Mouse (Mus musculus) forebrain, embryonic 11.5 days (tissue): ENCODE measurements around the gene Mtx1. TPM values are rescaled to one million over a fixed set of nuclear protein-coding genes. Genes with fewer than 3 reads are reported as not detected.

Experiments
- ATAC-seq: fragments of 200-750 bp; cut with Nextera tagmentation; replicated peaks from 2 replicates; pipeline ENCODE4 v1.8.0; 2017; ENCODE audit warnings: moderate TSS enrichment; ENCODE audit not compliant: low FRiP score
- DNase-seq: peaks from one replicate; pipeline ENCODE4 v3.0.0-alpha.2; 2017; ENCODE audit warnings: low spot score
- H3K27ac ChIP-seq: fragments of 300-500 bp; sonication (generic); 2 replicates; pipeline ENCODE4 v1.5.1; 2014; ENCODE audit warnings: low read depth, low read length
- H3K27me3 ChIP-seq: fragments of 300-500 bp; sonication (generic); 2 replicates; pipeline ENCODE4 v1.6.1; 2014; ENCODE audit warnings: mild to moderate bottlenecking, low read length, mixed read lengths; ENCODE audit not compliant: control insufficient read depth, insufficient read depth
- H3K36me3 ChIP-seq: fragments of 300-500 bp; sonication (generic); 2 replicates; pipeline ENCODE4 v1.6.1; 2014; ENCODE audit warnings: mild to moderate bottlenecking, low read length, moderate library complexity, mixed read lengths; ENCODE audit not compliant: control insufficient read depth, insufficient read depth
- H3K4me1 ChIP-seq: fragments of 300-500 bp; sonication (generic); replicated peaks from 2 replicates; pipeline ENCODE4 v1.6.1; 2014; ENCODE audit warnings: low read length, mixed read lengths; ENCODE audit not compliant: control insufficient read depth, insufficient read depth
- H3K4me2 ChIP-seq: fragments of 300-500 bp; sonication (generic); 2 replicates; pipeline ENCODE4 v1.6.1; 2014; ENCODE audit warnings: low read depth, mild to moderate bottlenecking, low read length, moderate library complexity, mixed read lengths; ENCODE audit not compliant: severe bottlenecking
- H3K4me3 ChIP-seq: fragments of 300-500 bp; sonication (generic); 2 replicates; pipeline ENCODE4 v1.5.1; 2014; ENCODE audit warnings: low read depth, low read length
- H3K9ac ChIP-seq: fragments of 300-500 bp; sonication (generic); 2 replicates; pipeline ENCODE4 v1.6.1; 2014; ENCODE audit warnings: low read length
- H3K9me3 ChIP-seq: fragments of 300-500 bp; sonication (generic); 2 replicates; pipeline ENCODE4 v1.6.1; 2016; ENCODE audit warnings: low read length, mixed read lengths; ENCODE audit not compliant: control insufficient read depth
- WGBS: fragments of 180-500 bp; shearing (Covaris S2); extraction: QIAGEN DNeasy Blood & Tissue Kit; methylation state at CpG from one replicate; pipeline ENCODE4 v1.1.7; 2014; 5-methylcytosine and 5-hydroxymethylcytosine counted together
- polyA plus RNA-seq: library from polyadenylated mRNA; unstranded; fragments of >200 nt; fragmentation: Nextera tagmentation; extraction: Ambion mirVana; gene quantifications from 2 replicates; pipeline ENCODE4 v1.2.1, GENCODE M21; 2014

Mtx1 gene
- polyA plus RNA-seq, 1 experiment from 2014 or later: 194 TPM

DNA sequence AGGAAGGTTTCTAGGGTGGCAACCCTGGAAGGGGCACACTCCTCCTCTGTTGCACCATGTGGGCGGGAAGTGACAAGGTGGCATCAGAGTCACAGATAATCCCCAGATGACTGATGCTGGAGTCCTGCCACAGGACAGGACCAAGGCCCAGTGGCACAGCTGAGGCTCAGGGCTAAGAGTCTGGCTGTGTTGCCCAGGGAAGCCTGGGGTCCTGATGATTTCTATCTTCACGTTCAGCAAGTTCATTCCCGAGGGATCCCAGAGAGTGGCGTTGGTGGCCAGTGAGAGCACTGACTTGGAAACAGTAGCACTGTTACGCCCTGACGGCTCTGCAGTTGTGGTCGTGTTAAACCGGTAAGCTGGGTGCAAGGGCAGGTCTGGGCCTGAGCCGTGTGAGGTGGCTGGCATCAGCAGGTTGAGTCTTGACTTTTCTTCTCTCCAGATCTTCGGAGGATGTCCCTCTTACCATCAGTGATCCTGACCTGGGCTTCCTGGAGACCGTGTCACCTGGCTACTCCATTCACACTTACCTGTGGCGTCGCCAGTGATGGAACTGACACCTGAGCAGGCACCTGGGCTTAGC lies 18.7 kb downstream of the Mtx1 start:
- Histone ChIP-seq H3K4me2 (no peak overlapping the region), H3K27ac (no peak overlapping the region), H3K9me3 (no peaks in the 10 kb centered on the region), H3K4me1 (peaks cover 10% of the 10 kb centered on the region), H3K27me3 (no peaks in the 10 kb centered on the region), H3K4me3 (no peak overlapping the region), H3K36me3 (no peaks in the 10 kb centered on the region; the same call in 1 of the 2 replicates), H3K9ac (no peak overlapping the region)
- WGBS: 93% methylated on average over 13 of the region's 13 CpGs
- no peak for ATAC-seq
- DNase-seq: peak; percentile 44

DNA sequence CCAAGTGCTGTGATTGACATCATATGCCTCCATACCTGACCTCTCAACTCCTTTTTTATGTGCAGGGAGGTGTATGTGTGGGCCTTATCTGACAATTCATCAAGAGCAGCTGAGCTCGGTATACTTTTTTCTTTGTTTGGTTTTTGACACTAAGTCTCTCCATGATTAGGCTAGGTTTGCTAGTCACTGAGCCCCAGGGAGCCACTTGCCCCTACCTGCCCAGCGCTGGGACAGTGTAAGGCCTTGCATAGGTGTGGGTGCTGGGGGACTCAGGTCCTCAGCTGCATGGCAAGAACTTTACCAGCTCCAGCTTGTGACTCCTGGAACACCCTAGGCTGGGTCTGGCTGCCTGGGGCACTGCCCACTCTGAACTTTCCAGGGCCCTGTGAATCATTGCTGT lies 20.2 kb downstream of the Mtx1 start:
- Histone ChIP-seq H3K4me3 (no peak overlapping the region), H3K9me3 (no peaks in the 10 kb centered on the region), H3K27me3 (no peaks in the 10 kb centered on the region), H3K36me3 (no peaks in the 10 kb centered on the region; the same call in 1 of the 2 replicates), H3K4me2 (no peak overlapping the region), H3K4me1 (peaks cover 4% of the 10 kb centered on the region), H3K27ac (no peak overlapping the region), H3K9ac (no peak overlapping the region)
- WGBS: 90% methylated on average over 2 of the region's 2 CpGs
- no peak for ATAC-seq
- DNase-seq: peak; percentile 50

DNA sequence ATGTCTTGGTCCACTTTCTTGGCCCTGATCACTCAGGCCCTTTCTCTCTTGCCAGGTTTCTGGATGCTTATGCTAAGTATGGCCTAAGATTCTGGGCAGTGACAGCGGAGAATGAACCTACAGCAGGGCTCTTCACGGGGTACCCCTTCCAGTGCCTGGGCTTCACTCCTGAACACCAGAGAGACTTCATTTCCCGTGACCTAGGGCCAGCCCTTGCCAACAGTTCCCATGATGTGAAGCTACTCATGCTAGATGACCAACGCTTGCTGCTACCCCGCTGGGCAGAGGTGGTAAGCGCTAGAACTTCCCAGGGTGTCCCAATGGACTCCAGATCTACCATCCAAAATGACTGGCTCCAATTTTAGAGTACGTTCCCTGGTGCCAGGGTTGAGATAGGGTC lies 20.8 kb downstream of the Mtx1 start:
- H3K4me3 ChIP-seq: no peak overlapping the region
- no peaks in the 10 kb centered on the region for H3K9me3 ChIP-seq
- ATAC-seq (no peak), DNase-seq (peak; percentile 43)
- no peak overlapping the region for H3K27ac ChIP-seq
- WGBS: 94% methylated on average over 7 of the region's 7 CpGs
- H3K9ac ChIP-seq: no peak overlapping the region
- H3K36me3 ChIP-seq: no peaks in the 10 kb centered on the region; the same call in 1 of the 2 replicates
- no peak overlapping the region for H3K4me2 ChIP-seq
- peaks cover 4% of the 10 kb centered on the region for H3K4me1 ChIP-seq
- no peaks in the 10 kb centered on the region for H3K27me3 ChIP-seq

DNA sequence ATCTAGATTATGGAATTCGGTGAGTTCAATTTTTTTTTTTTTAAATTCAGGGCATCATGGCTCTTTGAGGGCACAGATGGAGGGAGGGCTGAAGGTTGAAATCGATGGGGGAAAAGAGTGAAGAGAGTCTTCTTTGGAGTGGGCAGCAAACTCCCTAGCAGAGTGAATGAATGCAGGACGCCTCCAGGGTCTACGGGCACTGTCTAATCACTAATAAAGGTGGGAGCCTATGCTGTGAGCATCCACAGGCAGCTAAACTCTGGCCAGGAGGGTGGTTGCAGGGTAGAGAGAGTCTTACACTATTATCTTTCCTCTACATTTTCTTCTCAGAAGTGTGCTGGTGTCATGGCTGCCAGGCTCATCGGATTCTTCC lies 23.8 kb downstream of the Mtx1 start:
- ATAC-seq (peak; percentile 13; the same call in 1 of the 2 replicates), DNase-seq (peak; percentile 43)
- H3K36me3 ChIP-seq: no peaks in the 10 kb centered on the region; the same call in 1 of the 2 replicates
- H3K9ac ChIP-seq: peak overlapping the region; percentile 52
- no peaks in the 10 kb centered on the region for H3K27me3 ChIP-seq
- H3K4me2 ChIP-seq: peak overlapping the region; percentile 60
- WGBS: 39% methylated on average over 5 of the region's 5 CpGs
- no peak overlapping the region for H3K27ac ChIP-seq
- peaks cover 4% of the 10 kb centered on the region for H3K4me1 ChIP-seq
- H3K9me3 ChIP-seq: no peaks in the 10 kb centered on the region
- H3K4me3 ChIP-seq: peak overlapping the region; percentile 43

DNA sequence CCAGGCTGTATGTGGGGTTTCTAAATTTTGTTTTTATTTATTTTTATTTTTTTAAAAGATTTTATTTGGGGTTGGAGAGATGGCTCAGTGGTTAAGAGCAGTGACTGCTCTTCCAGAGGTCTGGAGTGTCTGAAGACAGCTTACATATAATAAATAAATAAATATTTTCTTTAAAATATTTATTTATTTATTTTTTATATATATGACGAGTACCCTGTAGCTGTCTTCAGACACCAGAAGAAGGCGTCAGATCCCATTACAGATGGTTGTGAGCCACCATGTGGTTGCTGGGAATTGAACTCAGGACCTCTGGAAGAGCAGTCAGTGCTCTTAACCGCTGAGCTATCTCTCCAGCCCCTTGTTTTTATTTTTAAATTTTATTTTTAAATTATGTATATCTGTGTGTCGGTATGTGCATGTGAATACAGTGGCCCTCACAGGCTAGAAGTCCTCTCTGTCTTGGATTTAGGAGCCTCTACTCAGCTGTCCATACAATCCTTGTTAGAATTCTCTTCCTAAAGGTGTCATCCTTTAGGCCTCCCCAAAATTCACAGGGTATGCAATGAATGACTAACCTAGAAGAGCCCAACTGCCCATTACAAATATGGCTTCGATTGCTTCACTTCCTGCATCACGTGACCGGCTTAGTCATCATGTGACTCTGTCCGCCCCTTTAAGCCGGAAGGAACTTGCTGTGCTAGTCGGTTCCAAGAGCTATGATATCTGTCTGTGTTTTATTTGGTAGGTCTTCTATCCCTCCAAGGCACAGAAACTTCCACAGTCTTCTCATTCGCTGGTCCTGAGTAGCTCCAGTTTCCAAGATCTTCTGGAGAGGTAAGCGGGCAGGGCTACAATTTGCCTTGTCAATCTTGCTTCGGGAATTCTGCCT lies 24.4 kb downstream of the Mtx1 start, which contains the start of gene Gba:
Gene Gba (plus strand): TSS at position 676 of the 889 bp plus-strand sequence.
- peak within 1 kb of the TSS; percentile 52 for H3K9ac ChIP-seq

DNA sequence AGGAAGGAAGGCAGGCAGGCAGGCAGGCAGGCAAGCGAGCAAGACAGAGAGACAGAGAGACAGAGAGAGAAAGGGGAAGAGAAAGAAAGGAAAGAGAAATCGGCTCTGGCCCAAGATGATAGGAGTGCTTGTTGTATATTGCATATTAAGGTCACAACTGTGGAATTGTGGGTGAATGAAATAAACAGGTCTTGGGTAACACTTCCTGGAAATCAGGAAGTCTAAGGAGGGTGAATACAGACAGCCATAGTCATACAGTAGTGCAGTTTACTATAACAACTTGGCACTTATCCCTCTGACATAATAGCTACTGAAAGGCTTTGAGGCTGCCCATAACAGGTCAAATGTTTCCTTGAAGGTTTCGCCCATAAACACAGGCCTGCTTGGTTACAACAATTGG lies 27.0 kb downstream of the Mtx1 start:
- 86% methylated on average over 3 of the region's 3 CpGs for WGBS
- no peak for ATAC-seq

More for the DNA sequence above, 24.4 kb downstream of the Mtx1 start, which contains the start of gene Gba:
- WGBS: 29% methylated on average over 13 of the region's 13 CpGs
- H3K36me3 ChIP-seq: no peaks in the 10 kb centered on the region; the same call in 1 of the 2 replicates
- no peaks in the 10 kb centered on the region for H3K27me3 ChIP-seq
- peak; percentile 86 for ATAC-seq
- H3K27ac ChIP-seq: no peak within 1 kb of the TSS
- H3K4me2 ChIP-seq: peak within 1 kb of the TSS; percentile 60
- peak; percentile 88 for DNase-seq
- H3K4me3 ChIP-seq: peak within 1 kb of the TSS; percentile 43
- peaks cover 4% of the 10 kb centered on the region for H3K4me1 ChIP-seq
- no peaks in the 10 kb centered on the region for H3K9me3 ChIP-seq

DNA sequence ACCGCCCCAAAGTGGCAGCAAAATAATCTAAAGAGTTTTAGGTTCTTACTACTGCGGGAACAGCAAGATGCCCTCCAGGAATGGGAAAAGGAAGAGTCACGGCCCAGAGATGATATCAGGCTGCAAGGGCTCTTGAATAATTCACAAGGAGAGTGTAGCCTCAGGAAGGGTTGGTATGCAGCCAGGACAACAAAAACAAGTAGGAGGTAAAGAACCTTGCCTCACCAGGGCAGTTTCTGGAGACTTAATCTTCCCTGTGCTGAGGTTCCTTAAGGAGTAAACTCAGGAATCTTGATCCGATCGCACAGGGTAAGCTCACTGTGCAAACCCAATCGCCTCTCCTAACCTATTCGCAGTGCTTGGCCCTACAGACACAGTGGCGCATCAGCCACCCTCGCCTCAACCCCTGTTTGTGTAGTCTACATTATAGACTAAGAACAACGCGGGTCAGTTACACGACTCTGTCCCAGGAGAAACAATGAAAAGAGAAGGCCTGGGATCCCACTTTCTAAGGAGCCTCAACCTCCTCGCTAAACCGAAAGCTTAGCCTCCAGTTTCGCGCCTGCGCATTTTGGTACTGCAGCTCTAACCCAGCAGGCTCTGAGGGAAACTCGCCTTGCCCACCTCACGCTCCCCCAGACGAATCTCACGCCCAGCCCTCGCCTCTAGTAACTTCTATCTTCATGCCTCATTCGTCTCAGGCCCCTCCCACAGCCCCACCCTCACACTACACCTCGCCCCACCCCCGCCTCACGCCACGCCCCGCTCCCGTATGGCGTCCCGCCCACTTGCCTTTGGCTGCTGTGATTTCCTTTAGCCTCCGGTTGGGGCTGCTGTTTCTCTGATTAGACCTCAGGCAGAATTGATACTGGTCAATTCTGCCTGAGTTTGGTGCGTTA lies 30.7 kb downstream of the Mtx1 start:
- Histone ChIP-seq H3K4me2 (peak overlapping the region; percentile 58), H3K27ac (peak overlapping the region; percentile 65; the same call in 1 of the 2 replicates), H3K9ac (peak overlapping the region; percentile 61), H3K4me1 (peaks cover 2% of the 10 kb centered on the region), H3K27me3 (no peaks in the 10 kb centered on the region), H3K4me3 (peak overlapping the region; percentile 29), H3K9me3 (no peaks in the 10 kb centered on the region), H3K36me3 (no peaks in the 10 kb centered on the region)
- DNase-seq (peak; percentile 97), ATAC-seq (peak; percentile 96)
- 8% methylated on average over 33 of the region's 33 CpGs for WGBS

More for the DNA sequence above, 27.0 kb downstream of the Mtx1 start:
- no peaks in the 10 kb centered on the region for H3K27me3 ChIP-seq
- H3K4me3 ChIP-seq: no peak overlapping the region
- no peak for DNase-seq
- no peaks in the 10 kb centered on the region for H3K9me3 ChIP-seq
- no peak overlapping the region for H3K4me2 ChIP-seq
- H3K4me1 ChIP-seq: peaks cover 6% of the 10 kb centered on the region
- no peak overlapping the region for H3K9ac ChIP-seq
- no peak overlapping the region for H3K27ac ChIP-seq
- H3K36me3 ChIP-seq: no peaks in the 10 kb centered on the region

DNA sequence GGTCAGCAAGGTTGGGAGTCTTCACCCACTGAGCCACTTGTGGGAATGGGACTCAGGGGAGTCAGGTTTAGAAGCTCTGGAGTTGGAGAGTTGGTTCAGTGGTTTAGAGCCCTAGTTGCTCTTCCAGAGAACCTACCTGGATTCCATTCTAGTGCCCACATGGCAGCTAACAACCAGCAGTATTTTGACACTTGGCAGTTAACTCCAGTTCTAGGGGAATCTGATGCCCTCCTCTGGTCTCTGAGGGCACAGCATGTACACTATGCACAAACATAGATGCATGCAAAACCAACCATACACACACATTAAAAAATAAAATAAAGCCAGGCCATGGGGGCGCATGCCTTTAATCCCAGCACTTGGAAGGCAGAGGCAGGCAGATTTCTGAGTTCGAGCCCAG lies 33.0 kb downstream of the Mtx1 start:
- DNase-seq (no peak), ATAC-seq (no peak)
- H3K27me3 ChIP-seq: no peaks in the 10 kb centered on the region
- WGBS: 84% methylated on average over 2 of the region's 2 CpGs
- no peak overlapping the region for H3K4me3 ChIP-seq
- H3K4me2 ChIP-seq: no peak overlapping the region
- H3K27ac ChIP-seq: no peak overlapping the region
- H3K9me3 ChIP-seq: no peaks in the 10 kb centered on the region
- no peaks in the 10 kb centered on the region for H3K36me3 ChIP-seq
- no peak overlapping the region for H3K9ac ChIP-seq
- H3K4me1 ChIP-seq: peaks cover 2% of the 10 kb centered on the region
